8 mouse cellular contexts compared by ENCODE assay signal in genomic region chr2:28908389-28909153, GRCm38 (mm10). TPM values are rescaled to one million over a fixed set of nuclear protein-coding genes. Genes with fewer than 3 reads are reported as not detected.
DNase-seq lines count a peak whose midpoint lies in the region; ATAC-seq and TF ChIP-seq lines count a peak whose summit lies in the region.

No protein-coding gene starts in this region.

- intact Hi-C loops in left cerebral cortex, postnatal 36 days (cut with DNase I): no loop called here

- WGBS in forebrain, embryonic 16.5 days: under 1% methylated on average over 37 of the region's 39 CpGs
- WGBS in intestine, postnatal 0 days: 2% methylated on average over 39 of the region's 39 CpGs
- 2% methylated on average over 39 of the region's 39 CpGs for WGBS in midbrain, postnatal 0 days

- DNase-seq in lung, postnatal 10 days: peak; percentile 18
- no peak for DNase-seq in lung, adult 18-20 months
- no peak for DNase-seq in midbrain, postnatal 0 days (ENCODE audit: low spot score)
- no peak for DNase-seq in ovary, postnatal 14 days (ENCODE audit: low spot score)
- DNase-seq in left cerebral cortex, postnatal 36 days (ENCODE audit: low spot score in 2 of 2): no peak
- no peak for DNase-seq in urinary bladder, postnatal 14 days (ENCODE audit: low spot score)

- no peaks in the 10 kb centered on the region for H3K9me3 ChIP-seq in forebrain, embryonic 16.5 days (ENCODE audit: control insufficient read depth, low read length)
- no peaks in the 10 kb centered on the region for H3K9me3 ChIP-seq in intestine, postnatal 0 days (ENCODE audit: control insufficient read depth)
- no peaks in the 10 kb centered on the region for H3K9me3 ChIP-seq in midbrain, postnatal 0 days (ENCODE audit: low read length)

- H3K4me1 ChIP-seq in forebrain, embryonic 16.5 days (replicated peaks; ENCODE audit: control insufficient read depth, insufficient read depth, low read length): peaks cover 28% of the 10 kb centered on the region
- no peaks in the 10 kb centered on the region for H3K4me1 ChIP-seq in intestine, postnatal 0 days (replicated peaks; ENCODE audit: control insufficient read depth, insufficient read depth, low read length)
- no peaks in the 10 kb centered on the region; the same call in 1 of the 2 replicates for H3K4me1 ChIP-seq in midbrain, postnatal 0 days (ENCODE audit: insufficient read depth, low read length)

- TF ChIP-seq CTCF in intestine, postnatal 0 days (IDR thresholded peaks at IDR 0.05; ENCODE audit: low read depth): no peak
- TF ChIP-seq CTCF in midbrain, postnatal 0 days (IDR thresholded peaks at IDR 0.05): no peak

- peaks cover 70% of the 10 kb centered on the region for H3K27me3 ChIP-seq in forebrain, embryonic 16.5 days (replicated peaks; ENCODE audit: control insufficient read depth, insufficient read depth, low read length)
- peaks cover 60% of the 10 kb centered on the region for H3K27me3 ChIP-seq in intestine, postnatal 0 days (replicated peaks; ENCODE audit: control insufficient read depth, insufficient read depth, low read length)
- H3K27me3 ChIP-seq in midbrain, postnatal 0 days (ENCODE audit: insufficient read depth, low read length): peaks cover 30% of the 10 kb centered on the region

- peak overlapping the region; percentile 32 for H3K4me2 ChIP-seq in forebrain, embryonic 16.5 days (ENCODE audit: low read length)
- peak overlapping the region; percentile 38 for H3K4me2 ChIP-seq in intestine, postnatal 0 days (replicated peaks; ENCODE audit: low read depth)
- H3K4me2 ChIP-seq in midbrain, postnatal 0 days (ENCODE audit: low read depth, low read length, poor library complexity, severe bottlenecking): peak overlapping the region; percentile 40

- H3K27ac ChIP-seq in forebrain, embryonic 16.5 days (ENCODE audit: low read length): no peak overlapping the region
- no peak overlapping the region for H3K27ac ChIP-seq in intestine, postnatal 0 days (ENCODE audit: low read depth, low read length)
- peak overlapping the region; percentile 73 for H3K27ac ChIP-seq in midbrain, postnatal 0 days (ENCODE audit: low read depth, low read length)

- H3K36me3 ChIP-seq in forebrain, embryonic 16.5 days (ENCODE audit: control insufficient read depth, insufficient read depth): no peaks in the 10 kb centered on the region
- H3K36me3 ChIP-seq in intestine, postnatal 0 days (ENCODE audit: control insufficient read depth, insufficient read depth): peaks cover 17% of the 10 kb centered on the region; the same call in 1 of the 2 replicates
- H3K36me3 ChIP-seq in midbrain, postnatal 0 days (ENCODE audit: insufficient read depth, low read length): peaks cover 6% of the 10 kb centered on the region

- 0 out of 2 replicates have a peak overlapping the region, but pooled peaks have one; percentile 9 for H3K9ac ChIP-seq in forebrain, embryonic 16.5 days (replicated peaks; ENCODE audit: low read depth, low read length)
- H3K9ac ChIP-seq in intestine, postnatal 0 days (ENCODE audit: low read depth, low read length): no peak overlapping the region
- H3K9ac ChIP-seq in midbrain, postnatal 0 days (replicated peaks; ENCODE audit: low read length, poor library complexity, severe bottlenecking): peak overlapping the region; percentile 37

- peak; percentile 57 for ATAC-seq in forebrain, embryonic 16.5 days
- ATAC-seq in intestine, postnatal 0 days: 0 out of 2 replicates have a peak, but pooled peaks have one; percentile 43
- no peak for ATAC-seq in midbrain, postnatal 0 days (ENCODE audit: low FRiP score)

- no peak overlapping the region for H3K4me3 ChIP-seq in forebrain, embryonic 16.5 days (replicated peaks; ENCODE audit: low read length)
- no peak overlapping the region for H3K4me3 ChIP-seq in intestine, postnatal 0 days (ENCODE audit: low read depth, low read length)
- H3K4me3 ChIP-seq in midbrain, postnatal 0 days (ENCODE audit: low read depth, low read length): peak overlapping the region; percentile 27

RNA-seq across cellular contexts. Expression of gene Barhl1, which starts 7.9 kb away (rescaled TPM):
- 0.83 and 0.89 TPM in 2 replicates for polyA plus RNA-seq in forebrain, embryonic 16.5 days (2015; fragmentation: Nextera tagmentation; extraction: Ambion mirVana)
- polyA plus RNA-seq in intestine, postnatal 0 days (2015; fragmentation: Nextera tagmentation; extraction: Ambion mirVana): not detected in 2 replicates
- 36.8 and 49.0 TPM in 2 replicates for total RNA-seq in midbrain, postnatal 0 days (2014; rRNA removed)
- polyA plus RNA-seq in midbrain, postnatal 0 days (2015; fragmentation: Nextera tagmentation; extraction: Ambion mirVana): 36.8 and 36.9 TPM in 2 replicates
- total RNA-seq in left cerebral cortex, postnatal 36 days (2021): not detected

Comparison
In these comparisons a context has a peak if more than half of its experiments do, and no peak if none do; other contexts are left out.
1. RNA of gene Barhl1, which starts 7.9 kb away (polyA plus RNA-seq): 36.8 to 36.9 TPM in midbrain, postnatal 0 days; 0.83 to 0.89 TPM in forebrain, embryonic 16.5 days and not detected in intestine, postnatal 0 days; every median in the first group is over 10 times any median in the second.
2. Peak in every context shown above with its lines, with median percentiles within 50 percentile points of each other: H3K4me2 ChIP-seq.